Mouse (Mus musculus) heart, embryonic 10.5 days (tissue): ENCODE results near the gene Ngfr. TPM values are rescaled to one million over a fixed set of nuclear protein-coding genes. Genes with fewer than 3 reads are reported as not detected.
"Not testable (repeated sequence)": the region's sequence is repeated elsewhere in the genome, so short reads cannot be mapped to it uniquely, and the experiment has no call there.

Source experiments
- DNase-seq: peaks from one replicate; pipeline ENCODE4 v3.0.0-alpha.2; 2017; ENCODE audit warnings: low spot score
- H3K27ac ChIP-seq: fragments of 300-500 bp; sonication (generic); 2 replicates; pipeline ENCODE4 v1.5.1; 2016; ENCODE audit warnings: mild to moderate bottlenecking
- H3K27me3 ChIP-seq: fragments of 300-500 bp; sonication (generic); 2 replicates; pipeline ENCODE4 v1.6.1; 2016; ENCODE audit warnings: mild to moderate bottlenecking; ENCODE audit not compliant: poor library complexity, insufficient read depth, severe bottlenecking
- H3K36me3 ChIP-seq: fragments of 300-500 bp; sonication (generic); 2 replicates; pipeline ENCODE4 v1.6.1; 2016; ENCODE audit warnings: mild to moderate bottlenecking, moderate library complexity
- H3K4me1 ChIP-seq: fragments of 300-500 bp; sonication (generic); 2 replicates; pipeline ENCODE4 v1.6.1; 2016; ENCODE audit warnings: mild to moderate bottlenecking
- H3K4me3 ChIP-seq: fragments of 300-500 bp; sonication (generic); 2 replicates; pipeline ENCODE4 v1.5.1; 2016; ENCODE audit warnings: mild to moderate bottlenecking, moderate library complexity
- H3K9me3 ChIP-seq: fragments of 300-500 bp; sonication (generic); 2 replicates; pipeline ENCODE4 v1.6.1; 2016; ENCODE audit warnings: mild to moderate bottlenecking, moderate library complexity
- WGBS: fragments of 180-500 bp; shearing (Covaris S2); methylation state at CpG from one replicate; pipeline ENCODE4 v1.1.7; 2016; 5-methylcytosine and 5-hydroxymethylcytosine counted together
- polyA plus RNA-seq: library from polyadenylated mRNA; unstranded; fragments of >200 nt; fragmentation: Nextera tagmentation; extraction: Ambion mirVana; gene quantifications from 2 replicates; pipeline ENCODE4 v1.2.1, GENCODE M21; 2016

Gene Ngfr
- polyA plus RNA-seq, 1 experiment from 2014 or later, result 9.9 TPM

DNA sequence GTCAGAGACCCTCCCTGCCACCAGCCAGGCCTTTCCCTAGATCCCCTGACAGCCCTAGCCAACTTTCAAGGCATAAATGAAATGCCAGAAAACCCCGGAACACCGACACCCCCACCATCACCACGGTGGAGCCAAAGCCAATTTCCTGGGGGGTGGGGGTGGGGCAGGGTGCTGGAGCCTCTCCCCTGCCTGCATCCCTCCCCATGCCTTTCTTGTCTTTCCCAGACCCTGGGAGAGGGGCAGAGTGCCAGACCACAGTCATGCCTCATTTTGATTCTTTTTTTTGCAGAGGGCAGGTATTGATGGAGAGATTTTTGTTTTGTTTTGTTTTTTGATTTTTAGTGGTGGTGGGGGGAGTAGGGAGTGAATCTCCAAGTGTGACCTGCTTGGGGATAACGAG is 23.7 kb upstream of the Ngfr start:
- DNase-seq, result no peak
- Histone ChIP-seq H3K4me1 (peaks cover 23% of the 10 kb centered on the region), H3K27ac (0 out of 2 replicates have a peak overlapping the region, but pooled peaks have one; percentile 62), H3K27me3 (peaks cover 58% of the 10 kb centered on the region), H3K9me3 (no peaks in the 10 kb centered on the region), H3K36me3 (no peaks in the 10 kb centered on the region), H3K4me3 (no peak overlapping the region)
- 26% methylated on average over 4 of the region's 4 CpGs for WGBS

DNA sequence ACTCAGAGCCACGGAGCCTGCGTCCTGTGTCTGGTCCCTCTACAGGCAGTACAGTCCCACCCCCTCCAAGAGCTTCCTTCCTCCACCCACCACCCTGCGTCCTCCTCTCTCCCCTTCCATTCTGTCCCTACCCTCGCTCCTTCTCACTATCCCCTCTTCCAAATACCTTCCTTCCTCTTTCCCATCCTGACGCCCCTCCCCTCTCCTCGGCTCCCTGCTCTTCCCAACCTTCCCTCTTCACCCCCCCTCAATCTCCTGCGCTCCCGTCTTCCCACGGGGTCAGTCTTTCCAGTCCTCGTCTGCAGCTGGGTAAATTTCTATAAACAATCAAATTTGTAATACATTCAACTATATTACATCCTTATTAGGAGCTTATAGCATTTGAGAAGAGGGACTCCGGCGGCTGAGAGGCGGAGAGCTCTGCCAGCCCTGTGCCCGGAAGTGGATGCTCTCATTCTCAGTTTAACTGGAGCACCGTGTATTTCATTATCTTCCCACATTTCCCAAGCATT is 22.9 kb upstream of the Ngfr start:
- peak overlapping the region; percentile 62 for H3K27ac ChIP-seq
- DNase-seq, result no peak
- 11% methylated on average over 15 of the region's 15 CpGs for WGBS
- peak overlapping the region; percentile 52 for H3K4me3 ChIP-seq
- H3K9me3 ChIP-seq, result no peaks in the 10 kb centered on the region
- H3K36me3 ChIP-seq, result no peaks in the 10 kb centered on the region
- H3K4me1 ChIP-seq, result peaks cover 23% of the 10 kb centered on the region
- H3K27me3 ChIP-seq, result peaks cover 58% of the 10 kb centered on the region

DNA sequence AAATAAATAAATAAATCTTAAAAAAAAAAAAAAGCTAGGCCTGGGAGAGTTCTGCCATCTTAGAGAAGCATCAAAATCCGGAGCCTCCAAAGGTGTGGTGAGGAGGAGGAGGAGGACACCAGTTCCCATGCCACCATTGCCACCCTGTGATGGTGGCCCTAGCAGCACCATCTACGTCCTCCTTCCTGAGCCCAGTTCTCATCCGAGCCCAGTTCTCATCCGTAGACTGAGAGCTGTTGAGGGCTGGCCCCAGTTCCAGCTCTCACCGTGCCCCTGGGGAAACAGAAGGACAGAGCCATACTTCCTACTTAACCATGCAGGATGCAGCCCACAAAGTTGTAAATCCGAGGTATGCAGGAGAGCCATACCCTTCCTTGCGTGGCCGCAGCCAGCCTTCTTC is 22.4 kb upstream of the Ngfr start:
- Histone ChIP-seq H3K27me3 (peaks cover 54% of the 10 kb centered on the region), H3K27ac (peak overlapping the region; percentile 62), H3K4me1 (peaks cover 23% of the 10 kb centered on the region), H3K36me3 (no peaks in the 10 kb centered on the region), H3K4me3 (peak overlapping the region; percentile 52), H3K9me3 (no peaks in the 10 kb centered on the region)
- 42% methylated on average over 8 of the region's 8 CpGs for WGBS
- DNase-seq, result no peak

DNA sequence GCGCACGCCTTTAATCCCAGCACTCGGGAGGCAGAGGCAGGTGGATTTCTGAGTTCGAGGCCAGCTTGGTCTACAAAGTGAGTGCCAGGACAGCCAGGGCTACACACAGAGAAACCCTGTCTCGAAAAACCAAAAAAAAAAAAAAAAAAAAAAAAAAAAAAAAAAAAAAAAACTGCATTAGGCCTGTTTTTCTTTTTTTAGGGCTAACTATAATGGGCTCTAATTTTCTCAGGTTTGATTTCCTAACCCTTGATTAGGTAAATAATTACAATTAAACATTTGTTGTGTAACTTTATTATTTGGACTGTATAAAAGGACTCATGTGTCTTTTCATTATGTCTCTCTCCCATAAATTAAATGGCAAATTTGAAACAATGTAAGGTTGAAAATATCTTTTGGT is 19.8 kb upstream of the Ngfr start:
- WGBS, result 91% methylated on average over 4 of the region's 5 CpGs
- DNase-seq, H3K36me3 ChIP-seq, H3K4me3 ChIP-seq, H3K27ac ChIP-seq, H3K9me3 ChIP-seq: not testable (repeated sequence)
- peaks cover 23% of the 10 kb centered on the region for H3K4me1 ChIP-seq
- peaks cover 34% of the 10 kb centered on the region for H3K27me3 ChIP-seq

DNA sequence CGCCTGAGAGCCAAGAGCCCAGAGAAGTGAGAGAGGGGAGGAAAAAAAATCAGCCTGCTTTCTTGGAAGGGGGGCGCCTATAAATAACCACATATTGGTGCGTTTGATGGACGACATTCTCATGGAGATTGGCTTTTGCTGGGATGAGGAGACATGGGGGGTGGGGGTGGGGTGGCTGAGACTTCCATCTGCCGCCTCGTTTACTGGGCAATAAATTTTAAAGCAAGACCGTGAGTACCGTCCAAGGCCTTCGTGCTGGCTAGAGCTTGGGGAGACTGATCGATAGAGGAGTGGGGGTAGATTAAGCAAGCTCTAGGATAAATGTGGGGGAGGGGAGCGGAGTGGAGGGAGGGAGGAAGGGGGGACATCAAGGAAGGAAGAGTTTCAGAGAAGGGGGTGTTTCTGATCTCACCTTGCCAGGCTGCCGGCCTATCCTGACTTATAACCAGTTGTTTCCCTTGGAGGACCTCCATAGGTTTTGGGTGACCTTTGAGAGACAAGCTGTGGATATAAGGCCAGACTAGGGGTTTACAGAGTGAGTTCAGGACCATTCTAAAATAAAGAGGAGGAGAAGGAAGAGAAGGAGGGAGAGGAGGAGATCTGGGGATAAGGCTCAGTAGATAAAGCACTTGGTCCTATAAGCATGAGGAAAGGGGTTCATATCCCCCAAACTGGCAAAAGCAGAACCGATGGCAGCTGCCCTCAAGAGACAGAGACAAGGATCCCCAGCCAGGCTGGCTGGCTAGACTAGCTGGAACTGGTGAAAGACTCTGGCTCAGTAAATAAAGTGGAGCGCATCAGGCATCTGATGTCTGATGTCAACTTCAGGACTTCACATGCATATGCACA is 10.9 kb upstream of the Ngfr start:
- H3K4me3 ChIP-seq, result 0 out of 2 replicates have a peak overlapping the region, but pooled peaks have one; percentile 5
- peaks cover 59% of the 10 kb centered on the region for H3K4me1 ChIP-seq
- no peak overlapping the region for H3K27ac ChIP-seq
- H3K9me3 ChIP-seq, result no peaks in the 10 kb centered on the region
- DNase-seq, result no peak
- H3K36me3 ChIP-seq, result no peaks in the 10 kb centered on the region
- peaks cover 71% of the 10 kb centered on the region for H3K27me3 ChIP-seq
- WGBS, result 29% methylated on average over 14 of the region's 14 CpGs

DNA sequence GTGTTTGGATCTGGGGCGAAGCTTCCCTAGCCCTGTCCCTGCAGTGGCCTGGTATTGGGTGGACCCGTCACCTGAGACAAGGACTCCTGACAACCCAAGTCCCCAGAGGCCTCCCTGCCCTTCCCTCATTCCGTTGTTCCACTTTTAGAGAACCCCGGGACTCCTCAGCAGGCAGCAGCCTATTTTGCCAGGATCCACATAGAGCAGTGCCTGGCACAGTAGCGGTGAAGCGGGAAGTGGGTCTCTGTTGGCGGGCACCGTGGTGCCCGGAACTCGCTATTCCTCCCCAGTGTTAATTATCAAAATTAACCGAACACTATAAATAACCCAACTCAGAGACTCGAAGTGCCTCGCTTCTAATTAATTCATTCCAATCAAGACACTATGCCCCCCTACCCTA is 10.2 kb upstream of the Ngfr start:
- H3K4me1 ChIP-seq, result peaks cover 59% of the 10 kb centered on the region
- no peaks in the 10 kb centered on the region for H3K9me3 ChIP-seq
- H3K27me3 ChIP-seq, result peaks cover 78% of the 10 kb centered on the region
- H3K27ac ChIP-seq, result no peak overlapping the region
- no peak for DNase-seq
- WGBS, result 35% methylated on average over 13 of the region's 13 CpGs
- no peak overlapping the region for H3K4me3 ChIP-seq
- H3K36me3 ChIP-seq, result no peaks in the 10 kb centered on the region

DNA sequence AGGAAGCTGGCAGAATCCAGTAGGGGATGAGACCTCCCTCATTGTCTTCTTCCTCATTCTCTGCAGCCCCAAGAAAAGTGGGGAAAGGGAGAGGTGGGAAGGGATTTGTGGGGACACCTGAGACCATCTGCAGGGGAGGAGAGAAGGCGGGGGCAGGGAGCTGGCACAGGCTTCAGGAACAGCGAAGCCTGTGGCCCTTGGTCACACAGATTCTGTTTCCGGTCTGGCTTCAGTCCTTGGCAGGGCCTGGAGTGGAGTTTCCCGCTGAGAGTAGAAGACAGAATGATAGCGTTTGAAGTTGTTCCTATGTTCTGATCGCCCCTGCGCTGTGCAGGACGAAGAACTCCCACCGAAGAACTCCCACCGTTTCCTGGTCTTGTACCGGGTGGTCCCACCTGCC is 9.2 kb upstream of the Ngfr start:
- H3K4me1 ChIP-seq, result peaks cover 59% of the 10 kb centered on the region
- peak overlapping the region; percentile 26; the same call in 1 of the 2 replicates for H3K27ac ChIP-seq
- DNase-seq, result no peak

DNA sequence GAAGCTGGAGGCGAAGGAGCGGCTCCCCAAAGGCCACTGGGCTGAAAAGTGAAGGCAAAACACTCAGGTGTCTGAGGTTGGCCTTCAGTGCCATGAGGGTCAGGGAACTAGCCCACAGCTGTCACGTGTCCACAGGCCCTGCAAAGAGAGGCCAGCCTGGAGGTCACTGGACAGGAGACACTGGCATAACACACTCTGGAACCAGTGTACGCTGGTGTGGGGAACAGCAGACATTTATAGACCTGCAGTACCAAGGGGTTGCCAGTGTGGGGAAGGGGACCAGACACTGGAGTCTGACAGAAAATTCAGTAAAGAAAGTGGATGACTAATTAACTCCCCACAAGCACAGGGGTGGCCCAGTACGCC is 8.6 kb upstream of the Ngfr start:
- no peaks in the 10 kb centered on the region for H3K9me3 ChIP-seq
- peaks cover 94% of the 10 kb centered on the region for H3K27me3 ChIP-seq
- H3K4me1 ChIP-seq, result peaks cover 59% of the 10 kb centered on the region
- 39% methylated on average over 5 of the region's 5 CpGs for WGBS
- DNase-seq, result no peak
- peak overlapping the region; percentile 26; the same call in 1 of the 2 replicates for H3K27ac ChIP-seq
- no peaks in the 10 kb centered on the region for H3K36me3 ChIP-seq
- H3K4me3 ChIP-seq, result no peak overlapping the region

More for the DNA sequence above, 9.2 kb upstream of the Ngfr start:
- 23% methylated on average over 11 of the region's 11 CpGs for WGBS
- H3K4me3 ChIP-seq, result no peak overlapping the region
- peaks cover 88% of the 10 kb centered on the region for H3K27me3 ChIP-seq
- H3K36me3 ChIP-seq, result no peaks in the 10 kb centered on the region
- no peaks in the 10 kb centered on the region for H3K9me3 ChIP-seq

DNA sequence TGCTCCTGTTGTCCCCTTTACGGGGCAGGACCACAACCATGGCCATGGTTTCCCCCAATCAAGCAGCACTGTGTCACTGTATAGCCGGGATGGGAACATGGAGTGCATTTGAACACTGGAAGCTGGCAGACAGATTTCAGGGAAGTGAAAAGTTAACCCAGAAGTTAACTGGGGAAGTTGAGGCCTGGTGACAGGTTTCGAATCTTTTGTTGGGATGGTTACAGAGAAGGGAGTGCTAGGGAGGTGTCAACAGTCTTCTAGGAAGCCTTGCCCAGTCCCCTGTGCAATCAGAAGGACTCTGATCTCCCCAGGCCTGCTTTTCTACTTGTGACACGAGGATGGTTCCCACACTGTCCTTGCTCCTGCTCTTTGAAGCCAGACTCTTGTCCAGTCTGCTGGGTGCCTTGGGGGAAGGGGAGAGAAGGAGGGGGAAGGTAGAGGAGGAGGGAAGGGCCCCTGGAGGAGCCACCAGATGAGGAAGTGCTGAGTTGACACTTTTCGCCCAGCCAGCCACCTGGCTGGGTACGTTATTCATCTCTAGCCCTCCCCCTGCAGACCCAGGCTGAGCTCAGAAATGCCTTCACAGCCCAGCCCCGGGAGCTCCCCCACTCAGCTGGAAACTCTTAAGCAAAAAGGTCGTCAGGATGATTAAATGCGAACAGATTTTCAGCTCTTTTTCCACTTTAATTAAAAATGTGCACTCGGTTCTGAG is 8.1 kb upstream of the Ngfr start:
- WGBS, result 19% methylated on average over 10 of the region's 10 CpGs
- DNase-seq, result no peak
- peaks cover 58% of the 10 kb centered on the region for H3K4me1 ChIP-seq

DNA sequence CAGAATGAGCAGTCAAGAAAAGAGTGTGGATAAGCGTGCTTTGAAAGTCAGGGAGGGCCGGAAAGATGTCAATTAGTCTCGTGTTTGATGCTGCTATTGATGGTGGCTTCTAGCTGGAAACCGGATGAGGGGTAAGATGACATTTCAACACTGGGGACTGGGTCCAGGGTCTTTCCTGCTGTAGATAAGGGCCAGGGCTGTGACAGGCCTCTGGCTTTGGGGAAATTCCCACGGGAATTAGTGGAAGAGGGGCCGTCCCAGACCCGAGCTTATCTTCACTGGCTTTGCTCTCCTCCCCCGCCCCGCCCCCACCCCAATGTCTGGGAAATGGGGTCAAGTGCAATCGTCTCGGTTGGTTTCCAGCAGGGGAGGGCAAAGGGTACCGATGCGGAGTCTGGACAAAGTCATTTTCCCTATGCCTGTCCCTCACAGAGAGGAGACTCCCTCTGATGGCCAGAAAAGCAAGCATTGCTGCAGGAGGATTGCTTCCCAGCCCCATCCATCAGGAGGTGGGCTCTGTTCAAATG is 7.2 kb upstream of the Ngfr start:
- peaks cover 98% of the 10 kb centered on the region for H3K27me3 ChIP-seq
- no peaks in the 10 kb centered on the region for H3K36me3 ChIP-seq
- WGBS, result 3% methylated on average over 13 of the region's 13 CpGs
- H3K4me3 ChIP-seq, result no peak overlapping the region
- H3K9me3 ChIP-seq, result no peaks in the 10 kb centered on the region
- H3K27ac ChIP-seq, result peak overlapping the region; percentile 13
- peaks cover 49% of the 10 kb centered on the region for H3K4me1 ChIP-seq
- no peak for DNase-seq

More for the DNA sequence above, 8.1 kb upstream of the Ngfr start:
- no peaks in the 10 kb centered on the region for H3K36me3 ChIP-seq
- H3K27me3 ChIP-seq, result peaks cover 96% of the 10 kb centered on the region
- no peak overlapping the region for H3K4me3 ChIP-seq
- H3K27ac ChIP-seq, result peak overlapping the region; percentile 13; the same call in 1 of the 2 replicates
- no peaks in the 10 kb centered on the region for H3K9me3 ChIP-seq

DNA sequence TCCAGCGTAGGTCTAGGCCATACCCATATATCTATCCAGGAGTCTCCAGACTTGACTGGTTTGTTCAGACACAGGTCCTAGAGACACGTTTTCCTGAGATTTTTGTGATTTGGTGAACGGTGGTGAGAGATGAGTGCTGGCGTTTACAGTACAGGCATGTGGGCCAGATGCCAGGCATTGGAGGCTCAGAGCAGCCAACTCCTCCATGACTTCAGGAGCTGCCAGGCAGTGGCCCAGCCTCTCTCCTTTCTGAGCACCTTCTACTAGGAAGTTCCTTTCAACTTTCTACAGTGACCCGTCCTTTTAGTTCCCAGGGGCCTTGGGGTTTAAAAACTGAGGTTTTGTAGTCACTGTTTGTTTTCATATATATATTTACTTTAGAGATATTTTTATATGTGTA is 6.0 kb upstream of the Ngfr start:
- H3K27me3 ChIP-seq, result peaks cover 98% of the 10 kb centered on the region
- DNase-seq, result no peak

DNA sequence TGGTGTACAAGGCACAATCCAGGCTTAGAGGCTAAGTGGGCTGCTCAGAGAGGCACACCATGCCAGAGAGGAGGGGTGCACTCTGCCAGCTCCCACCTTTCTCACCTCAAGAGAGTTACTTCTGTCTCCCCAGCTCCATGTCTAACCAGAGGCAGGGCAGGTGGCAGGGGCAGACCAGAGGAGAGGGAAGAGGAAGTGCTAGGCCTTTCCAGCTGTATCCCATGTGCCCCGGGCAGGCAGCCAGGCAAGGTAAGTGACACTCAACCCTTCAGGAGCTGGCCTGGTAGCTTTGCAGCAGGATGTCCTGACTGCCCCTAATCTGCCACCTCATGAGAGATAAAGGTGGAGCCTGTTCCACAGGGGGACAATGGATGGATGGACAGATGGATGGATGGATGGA is 5.2 kb upstream of the Ngfr start:
- DNase-seq, result no peak
- Histone ChIP-seq H3K9me3 (no peaks in the 10 kb centered on the region), H3K27ac (no peak overlapping the region), H3K4me1 (peaks cover 36% of the 10 kb centered on the region), H3K4me3 (no peak overlapping the region), H3K27me3 (peaks cover 98% of the 10 kb centered on the region), H3K36me3 (no peaks in the 10 kb centered on the region)
- 58% methylated on average over 1 of the region's 1 CpGs for WGBS

More for the DNA sequence above, 6.0 kb upstream of the Ngfr start:
- Histone ChIP-seq H3K9me3 (no peaks in the 10 kb centered on the region), H3K36me3 (no peaks in the 10 kb centered on the region), H3K27ac (no peak overlapping the region), H3K4me3 (no peak overlapping the region), H3K4me1 (peaks cover 42% of the 10 kb centered on the region)
- WGBS, result 67% methylated on average over 5 of the region's 5 CpGs

DNA sequence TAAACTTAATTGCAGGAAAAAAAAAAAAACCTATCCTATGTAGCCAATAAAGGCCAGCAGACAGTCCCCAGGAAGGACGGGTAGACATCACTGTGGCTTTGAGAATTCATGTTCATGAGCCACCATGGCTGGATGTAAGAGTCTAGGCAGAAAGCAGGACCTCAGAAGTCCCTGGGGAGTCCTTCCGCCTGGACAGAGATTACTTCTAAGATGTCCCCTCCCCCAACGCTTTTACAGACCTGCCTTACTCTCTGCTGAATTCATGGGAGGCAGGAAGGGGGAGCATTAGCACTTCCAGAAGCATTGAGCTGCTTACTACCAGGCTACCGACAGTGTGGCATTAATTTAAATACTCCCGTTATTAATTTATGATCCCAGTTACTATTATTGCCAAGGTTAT is 1.7 kb upstream of the Ngfr start:
- Histone ChIP-seq H3K4me3 (no peak overlapping the region), H3K27ac (no peak overlapping the region), H3K27me3 (peaks cover 99% of the 10 kb centered on the region), H3K9me3 (no peaks in the 10 kb centered on the region), H3K36me3 (no peaks in the 10 kb centered on the region), H3K4me1 (peaks cover 35% of the 10 kb centered on the region)
- WGBS, result 27% methylated on average over 5 of the region's 5 CpGs
- DNase-seq, result no peak
